Comparison of ENCODE assay signal across 8 mouse cellular contexts in the genomic region with DNA sequence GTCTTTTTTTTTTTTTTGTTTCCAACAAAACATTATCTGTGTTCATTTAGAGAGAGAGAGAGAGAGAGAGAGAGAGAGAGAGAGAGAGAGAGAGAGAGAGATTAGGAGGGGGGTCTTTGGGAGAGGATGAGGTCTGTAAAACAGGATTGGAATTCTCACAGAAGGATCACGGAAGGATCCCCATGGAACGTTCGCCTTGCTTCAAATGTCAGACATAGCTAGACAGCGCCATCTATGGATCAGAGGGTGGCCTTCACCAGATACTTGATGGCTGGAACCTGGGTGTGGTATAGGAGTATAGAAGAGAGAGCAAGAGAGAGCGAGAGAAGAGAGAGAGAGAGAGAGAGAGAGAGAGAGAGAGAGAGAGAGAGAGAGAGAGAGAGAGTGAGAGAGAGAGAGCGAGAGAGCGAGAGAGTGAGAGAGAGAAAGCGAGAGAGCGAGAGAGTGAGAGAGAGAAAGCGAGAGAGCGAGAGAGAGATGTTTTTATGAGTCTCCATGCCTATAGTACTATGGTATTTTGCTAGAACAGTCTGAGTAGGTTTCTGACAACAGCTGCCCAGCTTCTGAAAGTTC. TPM values are rescaled to one million over a fixed set of nuclear protein-coding genes. Genes with fewer than 3 reads are reported as not detected.
DNase-seq lines count a peak whose midpoint lies in the region; ATAC-seq and TF ChIP-seq lines count a peak whose summit lies in the region.

No protein-coding gene starts in this region.

- H3K4me1 ChIP-seq in heart, adult 2 months (ENCODE audit: control insufficient read depth, insufficient read depth, low read length), result no peaks in the 10 kb centered on the region
- peaks cover 11% of the 10 kb centered on the region; the same call in 1 of the 2 replicates for H3K4me1 ChIP-seq in heart, embryonic 11.5 days (ENCODE audit: control insufficient read depth, insufficient read depth, low read length)

- no peaks in the 10 kb centered on the region for H3K36me3 ChIP-seq in heart, adult 2 months (ENCODE audit: control insufficient read depth, insufficient read depth, low read length)
- no peaks in the 10 kb centered on the region for H3K36me3 ChIP-seq in heart, embryonic 11.5 days (ENCODE audit: control insufficient read depth, insufficient read depth, low read length)

- no peaks in the 10 kb centered on the region for H3K27me3 ChIP-seq in heart, adult 2 months (ENCODE audit: control insufficient read depth, insufficient read depth, low read length)
- H3K27me3 ChIP-seq in heart, embryonic 11.5 days (ENCODE audit: control insufficient read depth, insufficient read depth, low read length), result no peaks in the 10 kb centered on the region

- H3K9ac ChIP-seq in heart, adult 2 months (ENCODE audit: low read depth, low read length), result no peak overlapping the region
- no peak overlapping the region for H3K9ac ChIP-seq in heart, embryonic 11.5 days (ENCODE audit: low read depth, low read length)

- TF ChIP-seq EP300 in heart, adult 2 months (IDR thresholded peaks at IDR 0.05; ENCODE audit: insufficient read depth, low read depth, low read length), result peak; percentile 85; the same call in 1 of the 2 replicates

- intact Hi-C loops in heart, adult 2 months (cut with DNase I), result loop anchor here (1.0 to 5.0 kb wide), 3 partner anchors 16 to 244 kb away; no protein-coding TSS in a partner anchor
- intact Hi-C loops in left cerebral cortex, postnatal 14 days (cut with DNase I), result loop anchor here (2.0 kb wide), 1 partner anchor 242 kb away; no protein-coding TSS in a partner anchor

- H3K27ac ChIP-seq in heart, adult 2 months, result no peak overlapping the region
- no peak overlapping the region for H3K27ac ChIP-seq in heart, embryonic 11.5 days (ENCODE audit: low read depth, low read length)

- peak; percentile 70 for TF ChIP-seq CTCF in heart, adult 2 months (IDR thresholded peaks at IDR 0.05)

- ATAC-seq in heart, embryonic 11.5 days (replicated peaks; ENCODE audit: insufficient number of reproducible peaks, low FRiP score, low TSS enrichment), result no peak
- ATAC-seq in inflammation-experienced regulatory T-cells, adult 6 months, result peak; percentile 41

- no peak overlapping the region for H3K4me3 ChIP-seq in heart, adult 2 months
- no peak overlapping the region for H3K4me3 ChIP-seq in heart, embryonic 11.5 days (ENCODE audit: low read depth, low read length)

- H3K4me2 ChIP-seq in heart, embryonic 11.5 days, result no peak overlapping the region

- TF ChIP-seq POLR2A in heart, adult 2 months (IDR thresholded peaks at IDR 0.05; ENCODE audit: insufficient read depth, low read depth, low read length), result no peak

- DNase-seq in heart, adult 2 months, result peak; percentile 41 to 56
- DNase-seq in brain, adult 2 months (ENCODE audit: low read depth, low spot score), result peak; percentile 94
- peak; percentile 11 for DNase-seq in fat pad, adult 2 months (ENCODE audit: extremely low read depth, low read depth, low spot score)
- peak; percentile 64 to 80 for DNase-seq in left cerebral cortex, postnatal 14 days (ENCODE audit: low spot score in 2 of 2)
- peak; percentile 86 for DNase-seq in mesoderm, embryonic 11.5 days (ENCODE audit: low read depth, low spot score)
- peak; percentile 34 for DNase-seq in skeletal muscle tissue, adult 2 months (ENCODE audit: low read depth, low spot score)

- WGBS in heart, adult 2 months, result 22% methylated on average over 11 of the region's 11 CpGs
- 31% methylated on average over 11 of the region's 11 CpGs for WGBS in heart, embryonic 11.5 days (ENCODE audit: insufficient replicate concordance)

- H3K79me2 ChIP-seq in heart, adult 2 months (replicated peaks; ENCODE audit: control insufficient read depth, insufficient read depth, low read length), result no peaks in the 10 kb centered on the region

- H3K9me3 ChIP-seq in heart, embryonic 11.5 days (replicated peaks; ENCODE audit: control insufficient read depth, low read length), result no peaks in the 10 kb centered on the region

RNA-seq across cellular contexts. Expression of a gene that starts 6.3 kb away (rescaled TPM):
- total RNA-seq in heart, adult 2 months (2021), result not detected
- polyA plus RNA-seq in heart, adult 2 months (2012; rRNA removed), result 0.09 and 0.10 TPM in 2 replicates
- polyA plus RNA-seq in heart, embryonic 11.5 days (2014; fragmentation: Nextera tagmentation; extraction: Ambion mirVana), result not detected in 2 replicates
- polyA plus RNA-seq in inflammation-experienced regulatory T-cells, adult 6 months (2017; shearing (Covaris generic)), result not detected
- not detected for total RNA-seq in left cerebral cortex, postnatal 14 days (2021)

RNA-seq across cellular contexts. Expression of a gene that starts 11.4 kb away (rescaled TPM):
- not detected for total RNA-seq in heart, adult 2 months (2021)
- 1.4 and 3.3 TPM in 2 replicates for polyA plus RNA-seq in heart, adult 2 months (2012; rRNA removed)
- not detected in 2 replicates for polyA plus RNA-seq in heart, embryonic 11.5 days (2014; fragmentation: Nextera tagmentation; extraction: Ambion mirVana)
- polyA plus RNA-seq in inflammation-experienced regulatory T-cells, adult 6 months (2017; shearing (Covaris generic)), result not detected
- total RNA-seq in left cerebral cortex, postnatal 14 days (2021), result under 1 TPM in 1 of 2 experiments, not detected in 1; 0.92 TPM

RNA-seq across cellular contexts. Expression of a gene that starts 18.5 kb away (rescaled TPM):
- not detected for total RNA-seq in heart, adult 2 months (2021)
- polyA plus RNA-seq in heart, adult 2 months (2012; rRNA removed), result 0.51 and 2.3 TPM in 2 replicates
- 5.7 and 29.6 TPM in 2 replicates for polyA plus RNA-seq in heart, embryonic 11.5 days (2014; fragmentation: Nextera tagmentation; extraction: Ambion mirVana)
- polyA plus RNA-seq in inflammation-experienced regulatory T-cells, adult 6 months (2017; shearing (Covaris generic)), result not detected
- under 1 TPM in 1 of 2 experiments, not detected in 1; 0.57 TPM for total RNA-seq in left cerebral cortex, postnatal 14 days (2021)

RNA-seq across cellular contexts. Expression of a gene that starts 21.6 kb away (rescaled TPM):
- total RNA-seq in heart, adult 2 months (2021), result not detected
- 0.47 TPM in 1 of 2 replicates, not detected in the other for polyA plus RNA-seq in heart, adult 2 months (2012; rRNA removed)
- polyA plus RNA-seq in heart, embryonic 11.5 days (2014; fragmentation: Nextera tagmentation; extraction: Ambion mirVana), result not detected in 2 replicates
- not detected for polyA plus RNA-seq in inflammation-experienced regulatory T-cells, adult 6 months (2017; shearing (Covaris generic))
- total RNA-seq in left cerebral cortex, postnatal 14 days (2021), result not detected

RNA-seq across cellular contexts. Expression of a gene that starts 26.0 kb away (rescaled TPM):
- total RNA-seq in heart, adult 2 months (2021), result 10 to 100 TPM; 19.8 to 21.4 TPM
- polyA plus RNA-seq in heart, adult 2 months (2012; rRNA removed), result 12.0 and 15.1 TPM in 2 replicates
- polyA plus RNA-seq in heart, embryonic 11.5 days (2014; fragmentation: Nextera tagmentation; extraction: Ambion mirVana), result 41.2 and 46.4 TPM in 2 replicates
- polyA plus RNA-seq in inflammation-experienced regulatory T-cells, adult 6 months (2017; shearing (Covaris generic)), result 10 to 100 TPM; 30.3 to 38.3 (median 37.5) TPM
- total RNA-seq in left cerebral cortex, postnatal 14 days (2021), result 10 to 100 TPM; 35.6 to 39.4 TPM

Comparison
In these comparisons a context has a peak if more than half of its experiments do, and no peak if none do; other contexts are left out.
1. DNase-seq: peak in every context shown above with its lines; median percentile 94 in brain, adult 2 months; 86 in mesoderm, embryonic 11.5 days; 72 in left cerebral cortex, postnatal 14 days; 48 in heart, adult 2 months; 34 in skeletal muscle tissue, adult 2 months; 11 in fat pad, adult 2 months.